In the genomic region with DNA sequence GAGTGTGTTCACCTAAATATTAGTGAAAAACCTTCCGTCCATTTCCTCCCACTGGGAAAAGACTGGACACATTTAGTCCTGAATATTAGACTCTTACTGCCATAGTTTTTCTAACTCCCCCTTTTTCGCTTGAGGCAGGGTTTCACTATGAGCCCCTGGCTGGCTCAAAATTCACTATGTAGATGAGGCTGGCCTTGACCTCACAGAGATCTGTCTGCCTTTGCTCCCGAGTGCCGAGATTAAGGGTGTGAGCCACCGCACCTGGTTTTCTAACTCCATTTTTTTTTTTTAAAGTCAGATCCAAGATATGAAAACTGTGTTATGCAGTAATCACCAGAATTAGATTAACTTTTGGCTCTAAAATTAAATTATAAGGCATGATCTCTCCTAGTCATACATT, we compare ENCODE assay signal across 24 mouse cellular contexts.
"Had no signal": no experiment of that assay in that cellular context is flagged by ENCODE, and none has a peak within 500 bp of the region (broad histone marks: within the 10 kb centered on the region; RNA-seq: fewer than 3 reads in every experiment).

No protein-coding gene starts in this region.

- H3K4me3 ChIP-seq: gastrocnemius, adult 2 months; heart, embryonic 10.5 days; heart, embryonic 12.5 days; hindbrain, embryonic 10.5 days; hindbrain, embryonic 12.5 days; intestine, embryonic 15.5 days; kidney, embryonic 15.5 days; limb, embryonic 13.5 days; limb, embryonic 15.5 days had no signal

- H3K9ac ChIP-seq: heart, embryonic 12.5 days; hindbrain, embryonic 12.5 days; hindbrain, embryonic 14.5 days; intestine, embryonic 15.5 days; kidney, embryonic 15.5 days; limb, embryonic 13.5 days; limb, embryonic 15.5 days; liver, embryonic 12.5 days; liver, embryonic 14.5 days had no signal

- H3K9me3 ChIP-seq: heart, embryonic 10.5 days; heart, embryonic 12.5 days; hindbrain, embryonic 10.5 days; hindbrain, embryonic 12.5 days; intestine, embryonic 15.5 days; kidney, embryonic 15.5 days; limb, embryonic 13.5 days; limb, embryonic 15.5 days; liver, embryonic 12.5 days had no signal

- H3K27ac ChIP-seq: gastrocnemius, adult 2 months; heart, embryonic 10.5 days; hindbrain, embryonic 10.5 days; hindbrain, embryonic 12.5 days; hindbrain, embryonic 14.5 days; intestine, embryonic 15.5 days; kidney, embryonic 15.5 days; kidney, postnatal 0 days; limb, embryonic 13.5 days; limb, embryonic 15.5 days; liver, embryonic 12.5 days; liver, embryonic 14.5 days had no signal

- ATAC-seq: hindbrain, embryonic 16.5 days; inflammation-experienced regulatory T-cells, adult 6 months; liver, embryonic 12.5 days had no signal

- H3K4me1 ChIP-seq: hindbrain, embryonic 12.5 days; intestine, embryonic 15.5 days; kidney, embryonic 15.5 days; limb, embryonic 13.5 days; limb, embryonic 15.5 days had no signal

- DNase-seq: gastrocnemius, adult 2 months; gastrocnemius, postnatal 10 days; gastrocnemius, postnatal 25 days; heart, adult 18-20 months; heart, postnatal 10 days; heart, postnatal 4 days; kidney, adult 18-20 months; layer of hippocampus, adult 9-11 months; layer of hippocampus, postnatal 36 days; left cerebral cortex, postnatal 4 days had no signal

- H3K27me3 ChIP-seq: heart, embryonic 12.5 days; hindbrain, embryonic 12.5 days; intestine, embryonic 15.5 days; kidney, embryonic 15.5 days; limb, embryonic 13.5 days; limb, embryonic 15.5 days; liver, embryonic 12.5 days had no signal

- H3K4me2 ChIP-seq: heart, embryonic 12.5 days; hindbrain, embryonic 12.5 days; hindbrain, embryonic 14.5 days; intestine, embryonic 15.5 days; kidney, embryonic 15.5 days; limb, embryonic 13.5 days; limb, embryonic 15.5 days had no signal
